Mouse (Mus musculus) spleen, adult 2 months (tissue): ENCODE results near the gene 4930407I10Rik.

ENCODE experiments used
- CTCF ChIP-seq: fragments of 200-500 bp; IDR thresholded peaks from 2 replicates; pipeline ENCODE4 v1.5.1; 2011; ENCODE audit warnings: mild to moderate bottlenecking, inconsistent platforms; ENCODE audit not compliant: insufficient read depth, insufficient read length, insufficient replicate concordance; ENCODE audit errors: extremely low read depth
- POLR2A ChIP-seq: fragments of 200-500 bp; IDR thresholded peaks from 2 replicates; pipeline ENCODE4 v1.6.1; 2011; ENCODE audit warnings: low read depth, low read length, inconsistent platforms

- no peak for TF ChIP-seq CTCF
- TF ChIP-seq POLR2A = no peak
Observed at GRCm38 (mm10) chr15:82058719-82059201, at the start of gene 4930407I10Rik.
